Mouse (Mus musculus) MEL (cell line): Measurements from ENCODE around the gene Cd209g. TPM values are rescaled to one million over a fixed set of nuclear protein-coding genes. Genes with fewer than 3 reads are reported as not detected.

Source experiments
- DNase-seq: peaks from one replicate; pipeline ENCODE4 v3.0.0; 2011; ENCODE audit warnings: low read depth, low spot score
- H3K27ac ChIP-seq: 2 replicates; pipeline ENCODE4 v1.5.1; 2012; ENCODE audit warnings: low read depth, mild to moderate bottlenecking, control low read depth, low read length, moderate library complexity; ENCODE audit not compliant: control insufficient read depth
- H3K27me3 ChIP-seq, 2 experiments: fragments of 150-350 bp in 1 of 2; sonication (generic) in 1 of 2; 2 replicates each; pipeline ENCODE4 v1.6.1; 2012; ENCODE audit warnings: low read length in 2 of 2, mild to moderate bottlenecking in 2 of 2, improper control_type of control experiment in 1 of 2, moderate library complexity in 1 of 2; ENCODE audit not compliant: insufficient read depth in 2 of 2, control insufficient read depth in 1 of 2
- H3K36me3 ChIP-seq, 2 experiments: 2 replicates each; pipeline ENCODE4 v1.6.1; 2012 to 2014; ENCODE audit warnings: low read length in 2 of 2, improper control_type of control experiment in 1 of 2, inconsistent platforms in 1 of 2, mild to moderate bottlenecking in 1 of 2; ENCODE audit not compliant: insufficient read depth in 2 of 2, control insufficient read depth in 1 of 2
- H3K4me1 ChIP-seq, 2 experiments: fragments of 150-350 bp in 1 of 2; sonication (generic) in 1 of 2; 2 replicates each; pipeline ENCODE4 v1.6.1; 2012; ENCODE audit warnings: low read length in 2 of 2, improper control_type of control experiment in 1 of 2, mild to moderate bottlenecking in 1 of 2; ENCODE audit not compliant: insufficient read depth in 2 of 2, control insufficient read depth in 1 of 2
- H3K4me3 ChIP-seq, 2 experiments: fragments of 150-350 bp in 1 of 2; sonication (generic) in 1 of 2; 2 replicates each; pipeline ENCODE4 v1.5.1; 2012; ENCODE audit warnings: low read depth in 2 of 2, low read length in 2 of 2, mild to moderate bottlenecking in 2 of 2, moderate library complexity in 2 of 2, control low read depth in 1 of 2, improper control_type of control experiment in 1 of 2; ENCODE audit not compliant: control insufficient read depth in 1 of 2, insufficient read depth in 1 of 2
- H3K79me2 ChIP-seq: 2 replicates; pipeline ENCODE4 v1.6.1; 2012; ENCODE audit warnings: mild to moderate bottlenecking, low read length, moderate library complexity; ENCODE audit not compliant: control insufficient read depth, poor library complexity, insufficient read depth
- H3K9ac ChIP-seq: 2 replicates; pipeline ENCODE4 v1.6.1; 2012; ENCODE audit warnings: low read depth, mild to moderate bottlenecking, control low read depth, low read length, moderate library complexity; ENCODE audit not compliant: control insufficient read depth, poor library complexity, severe bottlenecking
- H3K9me3 ChIP-seq: fragments of 150-350 bp; sonication (generic); replicated peaks from 2 replicates; pipeline ENCODE4 v1.6.1; 2012; ENCODE audit warnings: mild to moderate bottlenecking, low read length, improper control_type of control experiment, moderate library complexity; ENCODE audit not compliant: insufficient read depth
- CHD2 ChIP-seq: IDR thresholded peaks from 2 replicates; pipeline ENCODE4 v1.6.1; 2011; ENCODE audit warnings: low read length, improper control_type of control experiment
- CTCF ChIP-seq, 3 experiments: IDR thresholded peaks in 2 of 3; conservative IDR thresholded peaks in 1 of 3; 2 replicates each; pipeline ENCODE4 v1.5.1; 2011 to 2012; ENCODE audit warnings: low read length in 3 of 3, low read depth in 2 of 3, mild to moderate bottlenecking in 2 of 3, improper control_type of control experiment in 1 of 3, inconsistent platforms in 1 of 3, mixed read lengths in 1 of 3, moderate library complexity in 1 of 3; ENCODE audit not compliant: control insufficient read depth in 1 of 3, insufficient read depth in 1 of 3, poor library complexity in 1 of 3, severe bottlenecking in 1 of 3
- GATA1 ChIP-seq: IDR thresholded peaks from 2 replicates; pipeline ENCODE4 v1.6.1; 2011; ENCODE audit warnings: low read depth, low read length, improper control_type of control experiment
- JUND ChIP-seq: IDR thresholded peaks from 2 replicates; pipeline ENCODE4 v1.6.1; 2011; ENCODE audit warnings: low read depth, mild to moderate bottlenecking, improper control_type of control experiment, low read length
- KAT2A ChIP-seq: conservative IDR thresholded peaks from 2 replicates; pipeline ENCODE4 v1.6.1; 2012; ENCODE audit warnings: low read depth, low read length, improper control_type of control experiment, inconsistent platforms
- MAFK ChIP-seq: IDR thresholded peaks from 2 replicates; pipeline ENCODE4 v1.6.1; 2011; ENCODE audit warnings: low read depth, mild to moderate bottlenecking, low read length, improper control_type of control experiment, borderline replicate concordance
- MAX ChIP-seq: IDR thresholded peaks from 2 replicates; pipeline ENCODE4 v1.6.1; 2011; ENCODE audit warnings: low read length, improper control_type of control experiment
- MXI1 ChIP-seq: IDR thresholded peaks from 2 replicates; pipeline ENCODE4 v1.6.1; 2011; ENCODE audit warnings: mild to moderate bottlenecking, low read depth, low read length, improper control_type of control experiment
- MYB ChIP-seq: IDR thresholded peaks from 2 replicates; pipeline ENCODE4 v1.6.1; 2011; ENCODE audit warnings: mild to moderate bottlenecking, low read depth, low read length, improper control_type of control experiment
- NRF1 ChIP-seq: IDR thresholded peaks from 2 replicates; pipeline ENCODE4 v1.6.1; 2014; ENCODE audit warnings: low read depth, mild to moderate bottlenecking, inconsistent platforms, low read length, improper control_type of control experiment, moderate library complexity; ENCODE audit not compliant: poor library complexity, insufficient read depth, severe bottlenecking
- POLR2A ChIP-seq, 2 experiments: IDR thresholded peaks; 2 replicates each; pipeline ENCODE4 v1.6.1; 2011 to 2012; ENCODE audit warnings: low read length in 2 of 2, mild to moderate bottlenecking in 2 of 2, control low read depth in 1 of 2, improper control_type of control experiment in 1 of 2, low read depth in 1 of 2, moderate library complexity in 1 of 2; ENCODE audit not compliant: control insufficient read depth in 1 of 2, insufficient read depth in 1 of 2, poor library complexity in 1 of 2
- RAD21 ChIP-seq: IDR thresholded peaks from 2 replicates; pipeline ENCODE4 v1.6.1; 2011; ENCODE audit warnings: mild to moderate bottlenecking, low read depth, low read length, improper control_type of control experiment
- RCOR1 ChIP-seq: IDR thresholded peaks from 2 replicates; pipeline ENCODE4 v1.6.1; 2012; ENCODE audit warnings: low read depth, mild to moderate bottlenecking, inconsistent platforms, low read length, improper control_type of control experiment
- SMC3 ChIP-seq: IDR thresholded peaks from 2 replicates; pipeline ENCODE4 v1.6.1; 2011; ENCODE audit warnings: low read depth, low read length, improper control_type of control experiment
- TAL1 ChIP-seq: IDR thresholded peaks from 2 replicates; pipeline ENCODE4 v1.6.1; 2012; ENCODE audit warnings: mild to moderate bottlenecking, inconsistent platforms, low read length, moderate library complexity, mixed read lengths
- ZC3H11A ChIP-seq: IDR thresholded peaks from 2 replicates; pipeline ENCODE4 v1.6.1; 2012; ENCODE audit warnings: low read depth, mild to moderate bottlenecking, inconsistent platforms, low read length, improper control_type of control experiment
- polyA plus RNA-seq, 2 experiments: library from polyadenylated mRNA; stranded (reverse) in 1 of 2; unstranded in 1 of 2; fragments of >175 nt in 1 of 2; fragments of >200 nt in 1 of 2; gene quantifications; 2 replicates each; pipeline versions ENCODE4 v1.2.1 to v1.2.4; 2012; ENCODE audit warnings: low replicate concordance in 2 of 2, low read depth in 1 of 2; ENCODE audit not compliant: insufficient read length in 2 of 2, insufficient read depth in 1 of 2, missing spikeins in 1 of 2
- total RNA-seq: library from RNA; depleted of rRNA; stranded (reverse); fragments of 300-350 nt; gene quantifications from 2 replicates; pipeline ENCODE4 v1.2.3, GENCODE M21; 2012

Gene Cd209g
- total and polyA plus RNA-seq, 3 experiments: not detected

GRCm38 (mm10) chr8:4139660-4140646, 6.1 kb downstream of the Cd209g start:
- no peaks in the 10 kb centered on the region for H3K9me3 ChIP-seq
- H3K27me3 ChIP-seq: peaks cover 0 to 2% of the 10 kb centered on the region in 2 experiments; a peak in 3 of 4 replicates
- no peak overlapping the region for H3K9ac ChIP-seq
- peak; percentile 78 to 94 (median 85) for TF ChIP-seq CTCF (IDR thresholded peaks at IDR 0.05 in 2 of 3, conservative IDR thresholded peaks at IDR 0.05 in 1 of 3; ENCODE audit: control insufficient read depth in 1 of 3, insufficient read depth in 1 of 3, low read depth in 2 of 3, low read length in 3 of 3, poor library complexity in 1 of 3, severe bottlenecking in 1 of 3)
- peak; percentile 98 for TF ChIP-seq JUND
- TF ChIP-seq MYB: no peak
- TF ChIP-seq ZC3H11A: peak; percentile 95
- peak; percentile 91 for TF ChIP-seq SMC3
- TF ChIP-seq NRF1: no peak
- TF ChIP-seq MAFK: no peak
- peak; percentile 91 for TF ChIP-seq RAD21
- TF ChIP-seq MXI1: no peak
- no peak for TF ChIP-seq TAL1
- TF ChIP-seq KAT2A: no peak
- TF ChIP-seq MAX: no peak
- no peak for TF ChIP-seq POLR2A (IDR thresholded peaks at IDR 0.05; ENCODE audit: control insufficient read depth in 1 of 2, insufficient read depth in 1 of 2, low read depth in 1 of 2, low read length in 2 of 2, poor library complexity in 1 of 2)
- no peak for TF ChIP-seq GATA1
- no peak for TF ChIP-seq RCOR1
- no peak overlapping the region for H3K27ac ChIP-seq
- H3K4me1 ChIP-seq: no peaks in the 10 kb centered on the region
- H3K36me3 ChIP-seq: no peaks in the 10 kb centered on the region
- H3K4me3 ChIP-seq: 0 out of 4 replicates have a peak overlapping the region, but pooled peaks of 1 of the 2 experiments have one; percentile 12
- peak; percentile 86 for DNase-seq
- H3K79me2 ChIP-seq: no peaks in the 10 kb centered on the region

DNA sequence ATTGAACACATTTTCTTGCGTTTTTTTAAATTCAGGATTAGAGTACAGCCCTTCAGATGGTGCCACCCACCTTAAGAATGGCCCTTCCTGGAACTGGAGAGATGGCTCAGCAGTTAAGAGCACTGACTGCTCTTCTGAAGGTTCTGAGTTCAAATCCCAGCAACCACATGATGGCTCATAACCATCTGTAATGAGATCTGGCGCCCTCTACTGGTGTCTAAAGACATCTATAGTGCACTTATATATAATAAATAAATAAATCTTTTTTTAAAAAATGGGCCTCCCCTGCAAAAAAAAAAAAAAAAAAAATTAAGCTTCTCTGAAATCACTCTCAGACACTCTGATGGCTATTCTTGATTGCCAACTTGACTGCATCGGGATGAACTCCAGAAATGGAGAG, 7.8 kb downstream of the Cd209g start:
- peak; percentile 61 for DNase-seq
- Histone ChIP-seq H3K79me2 (no peaks in the 10 kb centered on the region), H3K27me3 (peaks cover 0 to 2% of the 10 kb centered on the region in 2 experiments; a peak in 3 of 4 replicates), H3K27ac (no peak overlapping the region), H3K36me3 (no peaks in the 10 kb centered on the region), H3K4me1 (no peaks in the 10 kb centered on the region), H3K4me3 (no peak overlapping the region), H3K9me3 (no peaks in the 10 kb centered on the region), H3K9ac (no peak overlapping the region)
- TF ChIP-seq CHD2 (no peak), CTCF (IDR thresholded peaks at IDR 0.05 in 2 of 3, conservative IDR thresholded peaks at IDR 0.05 in 1 of 3; ENCODE audit: control insufficient read depth in 1 of 3, insufficient read depth in 1 of 3, low read depth in 2 of 3, low read length in 3 of 3, poor library complexity in 1 of 3, severe bottlenecking in 1 of 3) (peak in 2 of 3 experiments; percentile 26 to 28; a peak in 3 of 6 replicates)
- TF ChIP-seq, all 39 proteins: peak for 1
